Mouse (Mus musculus) liver, embryonic 11.5 days (tissue): ENCODE results near the gene Prox2. TPM values are rescaled to one million over a fixed set of nuclear protein-coding genes. Genes with fewer than 3 reads are reported as not detected.

Experiments
- ATAC-seq: fragments of 200-750 bp; cut with Nextera tagmentation; replicated peaks from 2 replicates; pipeline ENCODE4 v1.8.0; 2017; ENCODE audit warnings: moderate number of reproducible peaks, mild to moderate bottlenecking, moderate TSS enrichment, moderate library complexity; ENCODE audit not compliant: low FRiP score
- DNase-seq: peaks from one replicate; pipeline ENCODE4 v3.0.0-alpha.2; 2017; ENCODE audit warnings: low spot score
- H3K27ac ChIP-seq: fragments of 300-500 bp; sonication (generic); 2 replicates; pipeline ENCODE4 v1.5.1; 2014; ENCODE audit warnings: mild to moderate bottlenecking, low read depth, low read length, control low read depth
- H3K27me3 ChIP-seq: fragments of 300-500 bp; sonication (generic); replicated peaks from 2 replicates; pipeline ENCODE4 v1.6.1; 2014; ENCODE audit warnings: low read length, mixed read lengths; ENCODE audit not compliant: control insufficient read depth, insufficient read depth
- H3K36me3 ChIP-seq: fragments of 300-500 bp; sonication (generic); 2 replicates; pipeline ENCODE4 v1.6.1; 2014; ENCODE audit warnings: mild to moderate bottlenecking, low read length, moderate library complexity, mixed read lengths; ENCODE audit not compliant: control insufficient read depth, insufficient read depth
- H3K4me1 ChIP-seq: fragments of 300-500 bp; sonication (generic); replicated peaks from 2 replicates; pipeline ENCODE4 v1.6.1; 2014; ENCODE audit warnings: low read length, mixed read lengths; ENCODE audit not compliant: control insufficient read depth, insufficient read depth
- H3K4me2 ChIP-seq: fragments of 300-500 bp; sonication (generic); 2 replicates; pipeline ENCODE4 v1.6.1; 2014; ENCODE audit warnings: mild to moderate bottlenecking, control low read depth, moderate library complexity
- H3K4me3 ChIP-seq: fragments of 300-500 bp; sonication (generic); 2 replicates; pipeline ENCODE4 v1.5.1; 2014; ENCODE audit warnings: low read depth, low read length, control low read depth
- H3K9ac ChIP-seq: fragments of 300-500 bp; sonication (generic); 2 replicates; pipeline ENCODE4 v1.6.1; 2014; ENCODE audit warnings: low read depth, low read length, control low read depth
- H3K9me3 ChIP-seq: fragments of 300-500 bp; sonication (generic); 2 replicates; pipeline ENCODE4 v1.6.1; 2016; ENCODE audit warnings: low read length, inconsistent platforms, mixed read lengths; ENCODE audit not compliant: control insufficient read depth
- WGBS: fragments of 180-500 bp; shearing (Covaris S2); extraction: QIAGEN DNeasy Blood & Tissue Kit; methylation state at CpG from one replicate; pipeline ENCODE4 v1.1.7; 2014; 5-methylcytosine and 5-hydroxymethylcytosine counted together
- polyA plus RNA-seq: library from polyadenylated mRNA; unstranded; fragments of >200 nt; fragmentation: Nextera tagmentation; extraction: Ambion mirVana; gene quantifications from 2 replicates; pipeline ENCODE4 v1.2.1, GENCODE M21; 2014

Prox2 gene
- polyA plus RNA-seq, 1 experiment from 2014 or later = 4.3 TPM

DNA sequence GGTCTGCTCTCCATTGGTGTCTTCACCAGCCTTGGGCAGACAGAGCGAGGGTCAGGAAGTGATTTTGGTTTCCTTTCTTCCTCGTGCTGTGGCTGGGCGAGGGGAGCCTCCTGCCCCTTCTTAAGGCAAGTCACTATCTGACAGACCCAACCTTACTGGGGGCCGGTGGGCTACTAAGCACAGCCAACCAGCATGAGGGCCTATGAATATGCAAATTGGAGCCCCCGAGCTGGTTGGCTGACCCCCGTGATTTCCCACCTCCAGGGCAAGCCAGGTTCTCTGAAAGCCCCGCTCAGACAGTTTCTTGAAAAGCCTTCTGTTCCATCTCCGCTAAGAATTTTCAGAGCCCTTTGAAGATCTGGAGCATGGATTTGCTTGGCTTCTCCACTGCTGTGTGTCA lies 4.3 kb downstream of the Prox2 start:
- H3K4me1 ChIP-seq = peaks cover 16% of the 10 kb centered on the region
- H3K4me2 ChIP-seq = peak overlapping the region; percentile 53
- no peaks in the 10 kb centered on the region for H3K36me3 ChIP-seq
- 3% methylated on average over 8 of the region's 8 CpGs for WGBS
- DNase-seq (no peak), ATAC-seq (no peak)
- no peak overlapping the region for H3K9ac ChIP-seq
- no peaks in the 10 kb centered on the region for H3K9me3 ChIP-seq
- H3K27me3 ChIP-seq = no peaks in the 10 kb centered on the region
- H3K4me3 ChIP-seq = no peak overlapping the region
- H3K27ac ChIP-seq = no peak overlapping the region

DNA sequence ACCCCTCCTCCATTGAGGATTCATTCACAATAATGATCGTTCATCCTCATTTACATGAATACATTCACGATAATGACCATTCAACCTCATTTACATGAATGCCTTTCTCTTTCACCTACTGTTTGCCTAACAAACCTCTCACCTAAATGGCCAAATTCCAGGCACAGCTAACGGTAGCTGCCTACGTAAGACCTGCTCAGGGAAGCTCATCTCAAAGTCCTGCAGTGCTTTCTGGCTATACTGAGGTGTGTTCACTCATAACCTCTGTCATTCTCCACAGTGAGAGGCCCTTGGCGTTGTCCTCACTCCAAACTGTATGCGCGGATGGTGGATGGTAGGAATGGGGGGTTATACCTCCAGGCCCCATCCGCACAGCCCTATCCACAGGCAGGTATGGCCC lies 5.8 kb downstream of the Prox2 start:
- Histone ChIP-seq H3K27me3 (no peaks in the 10 kb centered on the region), H3K36me3 (no peaks in the 10 kb centered on the region), H3K4me2 (no peak overlapping the region), H3K4me3 (no peak overlapping the region), H3K27ac (no peak overlapping the region), H3K4me1 (peaks cover 14% of the 10 kb centered on the region), H3K9me3 (no peaks in the 10 kb centered on the region), H3K9ac (no peak overlapping the region)
- WGBS = 83% methylated on average over 8 of the region's 8 CpGs
- ATAC-seq (no peak), DNase-seq (no peak)

DNA sequence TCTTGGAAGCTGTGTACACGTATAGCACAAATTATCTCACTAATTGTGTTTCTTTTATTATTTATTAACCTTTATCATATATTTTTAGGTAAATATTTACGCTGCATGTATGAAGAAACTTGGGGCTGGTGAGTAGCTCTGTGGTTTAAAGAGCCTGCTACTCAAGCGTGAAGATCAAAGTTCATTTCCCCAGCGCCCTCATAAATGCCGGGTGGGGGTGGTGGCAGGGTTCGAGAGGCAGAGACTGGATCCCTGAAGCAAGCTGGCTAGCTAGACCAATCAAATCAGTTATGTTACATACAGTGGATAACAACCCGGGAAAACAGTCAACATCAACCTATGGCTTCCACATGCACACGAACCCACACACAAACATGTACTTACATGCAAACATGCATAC lies 7.5 kb downstream of the Prox2 start:
- H3K9ac ChIP-seq = no peak overlapping the region
- 0 out of 2 replicates have a peak, but pooled peaks cover 6% of the 10 kb centered on the region for H3K4me1 ChIP-seq
- DNase-seq (no peak), ATAC-seq (no peak)
- no peaks in the 10 kb centered on the region for H3K36me3 ChIP-seq
- H3K4me2 ChIP-seq = no peak overlapping the region
- no peaks in the 10 kb centered on the region for H3K9me3 ChIP-seq
- WGBS = 77% methylated on average over 8 of the region's 8 CpGs
- H3K4me3 ChIP-seq = no peak overlapping the region
- no peak overlapping the region for H3K27ac ChIP-seq
- no peaks in the 10 kb centered on the region for H3K27me3 ChIP-seq

DNA sequence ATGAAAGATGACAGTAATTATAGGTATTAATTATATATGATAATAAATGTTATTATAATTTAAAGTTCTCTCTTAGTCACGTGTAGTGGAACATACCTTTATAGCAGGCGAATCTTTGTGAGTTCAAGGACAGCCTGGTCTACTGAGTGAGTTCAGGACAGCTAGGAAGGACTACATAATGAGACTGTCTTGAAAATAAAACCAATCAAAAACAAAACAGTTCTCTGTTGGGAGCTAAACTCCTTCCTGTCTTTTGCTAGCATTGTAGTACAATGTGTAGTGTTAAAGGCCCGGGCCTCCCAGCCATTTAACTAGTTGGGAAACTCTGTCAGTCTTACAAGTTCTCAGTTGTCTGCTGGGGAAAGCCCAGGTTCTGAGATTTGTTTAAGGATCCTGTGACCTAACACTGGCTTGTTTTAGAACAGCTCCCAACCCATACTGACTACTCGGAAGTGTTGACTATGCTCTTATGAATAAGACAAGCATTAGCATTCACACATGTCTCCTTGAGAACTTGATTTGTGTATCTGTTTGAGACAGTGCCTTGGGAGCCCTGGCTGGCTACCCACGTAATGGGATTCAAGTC lies 8.9 kb downstream of the Prox2 start:
- H3K4me3 ChIP-seq = no peak overlapping the region
- H3K27me3 ChIP-seq = no peaks in the 10 kb centered on the region
- no peaks in the 10 kb centered on the region for H3K9me3 ChIP-seq
- DNase-seq (no peak), ATAC-seq (no peak)
- no peaks in the 10 kb centered on the region for H3K36me3 ChIP-seq
- H3K27ac ChIP-seq = no peak overlapping the region
- 83% methylated on average over 5 of the region's 5 CpGs for WGBS
- no peak overlapping the region for H3K9ac ChIP-seq
- no peak overlapping the region for H3K4me2 ChIP-seq
- 0 out of 2 replicates have a peak, but pooled peaks cover 5% of the 10 kb centered on the region for H3K4me1 ChIP-seq

DNA sequence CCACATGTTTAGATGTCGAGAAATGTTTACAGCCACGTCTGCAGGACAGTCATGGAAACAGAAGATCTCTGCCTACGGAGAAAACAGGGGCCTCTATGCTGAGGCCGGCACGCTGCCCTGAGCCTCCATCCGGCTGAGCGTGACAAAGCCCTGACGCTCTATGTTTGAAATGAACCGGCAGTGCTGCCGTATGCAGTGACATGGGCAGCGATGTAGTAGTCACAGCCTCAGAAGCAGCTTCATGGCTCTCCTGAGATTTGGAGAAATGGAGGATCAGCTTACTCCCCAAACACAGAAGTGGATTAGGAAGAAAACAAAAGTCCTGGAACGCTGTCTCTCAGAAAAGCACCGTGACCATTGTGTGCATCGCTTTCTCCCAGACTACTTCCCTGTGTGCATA lies 9.6 kb downstream of the Prox2 start:
- ATAC-seq (no peak), DNase-seq (no peak)
- H3K4me2 ChIP-seq = no peak overlapping the region
- no peaks in the 10 kb centered on the region for H3K4me1 ChIP-seq
- H3K4me3 ChIP-seq = no peak overlapping the region
- WGBS = 79% methylated on average over 14 of the region's 14 CpGs
- no peaks in the 10 kb centered on the region for H3K27me3 ChIP-seq
- no peaks in the 10 kb centered on the region for H3K36me3 ChIP-seq
- H3K27ac ChIP-seq = no peak overlapping the region
- no peaks in the 10 kb centered on the region for H3K9me3 ChIP-seq
- H3K9ac ChIP-seq = no peak overlapping the region

DNA sequence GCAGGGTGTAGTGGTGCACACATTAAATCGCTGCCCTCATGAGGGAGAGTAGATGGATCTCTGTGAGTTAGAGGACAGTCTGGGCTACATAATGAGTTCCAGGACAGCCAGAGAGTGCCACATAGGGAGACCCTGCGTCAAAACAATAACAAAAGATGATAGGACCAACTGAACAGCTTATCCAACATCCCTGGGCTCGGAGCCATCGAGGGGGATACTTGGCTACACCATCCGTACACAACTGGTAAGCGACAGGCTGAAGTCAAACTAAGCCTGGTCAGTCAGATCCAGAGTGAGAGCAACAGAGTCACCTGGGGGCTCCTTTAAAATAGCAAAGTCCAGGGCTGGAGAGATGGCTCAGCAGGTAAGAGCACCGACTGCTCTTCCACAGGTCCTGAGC lies 14.7 kb downstream of the Prox2 start:
- DNase-seq (no peak), ATAC-seq (no peak)
- no peak overlapping the region for H3K9ac ChIP-seq
- H3K36me3 ChIP-seq = no peaks in the 10 kb centered on the region
- no peak overlapping the region for H3K4me2 ChIP-seq
- no peaks in the 10 kb centered on the region for H3K9me3 ChIP-seq
- no peak overlapping the region for H3K27ac ChIP-seq
- peaks cover 10% of the 10 kb centered on the region; the same call in 1 of the 2 replicates for H3K4me1 ChIP-seq
- WGBS = 86% methylated on average over 7 of the region's 7 CpGs
- H3K4me3 ChIP-seq = no peak overlapping the region
- H3K27me3 ChIP-seq = no peaks in the 10 kb centered on the region

DNA sequence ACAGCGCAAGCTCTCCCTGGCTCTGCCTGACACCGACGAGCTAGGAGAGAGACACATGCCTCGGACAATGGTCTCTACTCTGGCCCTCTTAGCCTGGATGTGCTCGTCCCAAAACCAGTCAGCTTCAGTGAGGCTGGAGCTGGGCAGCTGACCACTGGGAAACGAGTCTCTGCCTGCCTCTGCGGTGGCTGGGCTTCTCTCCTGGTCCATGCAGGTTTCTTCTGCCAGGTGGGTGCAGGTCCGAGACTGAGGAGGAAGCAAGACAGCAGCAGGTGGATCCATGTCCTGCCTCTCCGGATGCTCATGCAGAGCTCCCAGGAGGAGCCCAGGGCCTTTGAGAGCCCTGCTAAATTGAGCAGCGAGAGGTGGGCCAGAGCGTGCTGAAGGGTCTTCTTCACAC lies 15.4 kb downstream of the Prox2 start:
- no peak overlapping the region for H3K9ac ChIP-seq
- no peak overlapping the region for H3K4me2 ChIP-seq
- WGBS = 80% methylated on average over 11 of the region's 11 CpGs
- H3K9me3 ChIP-seq = no peaks in the 10 kb centered on the region
- DNase-seq (no peak), ATAC-seq (no peak)
- H3K27ac ChIP-seq = no peak overlapping the region
- H3K27me3 ChIP-seq = no peaks in the 10 kb centered on the region
- H3K36me3 ChIP-seq = no peaks in the 10 kb centered on the region
- peaks cover 11% of the 10 kb centered on the region for H3K4me1 ChIP-seq
- no peak overlapping the region for H3K4me3 ChIP-seq

DNA sequence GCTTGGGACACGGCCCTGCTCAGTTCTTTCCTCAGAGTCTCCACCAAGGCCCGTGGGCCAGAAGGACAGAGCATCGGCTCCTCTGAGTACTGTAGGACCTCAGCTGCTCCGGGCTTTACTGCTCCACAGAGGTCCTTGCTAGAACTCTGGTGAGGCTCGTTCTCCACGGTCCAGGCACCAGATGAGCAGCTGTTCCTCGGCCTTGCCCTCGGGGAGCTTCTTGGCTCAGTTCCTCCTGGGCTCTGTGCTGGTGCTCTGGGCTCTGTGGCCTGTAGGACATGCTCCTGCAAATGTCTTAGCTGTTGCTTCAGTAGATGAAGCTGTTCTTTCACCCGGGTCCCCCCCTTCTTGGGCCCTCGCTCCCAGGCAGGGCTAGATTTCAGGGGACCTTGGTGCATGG lies 15.9 kb downstream of the Prox2 start:
- no peak overlapping the region for H3K27ac ChIP-seq
- WGBS = 85% methylated on average over 10 of the region's 10 CpGs
- no peak for ATAC-seq
- no peaks in the 10 kb centered on the region for H3K36me3 ChIP-seq
- H3K4me2 ChIP-seq = no peak overlapping the region
- H3K4me1 ChIP-seq = peaks cover 11% of the 10 kb centered on the region
- DNase-seq = no peak
- H3K9me3 ChIP-seq = no peaks in the 10 kb centered on the region
- no peak overlapping the region for H3K4me3 ChIP-seq
- H3K27me3 ChIP-seq = no peaks in the 10 kb centered on the region
- no peak overlapping the region for H3K9ac ChIP-seq

DNA sequence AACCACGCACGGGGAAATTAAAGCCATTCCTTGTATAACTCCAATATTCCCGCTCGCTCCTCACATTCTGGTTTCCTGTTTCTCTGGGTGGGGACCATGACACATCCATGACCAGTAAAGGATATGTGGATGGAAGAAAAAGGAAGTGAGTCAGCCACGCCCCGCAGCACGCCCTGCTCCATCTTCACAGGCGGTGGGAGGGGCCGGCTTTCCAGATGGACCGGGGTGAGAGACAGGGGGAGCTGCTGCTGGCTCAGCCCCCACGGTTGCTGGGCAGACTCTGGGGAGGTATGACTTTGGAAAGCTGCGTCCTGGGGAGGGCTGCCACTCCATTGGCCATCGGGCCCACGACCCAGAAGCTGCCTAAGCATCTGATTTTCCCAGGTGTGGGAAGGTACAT lies 16.5 kb downstream of the Prox2 start:
- H3K27ac ChIP-seq = no peak overlapping the region
- no peak for ATAC-seq
- H3K36me3 ChIP-seq = peaks cover 3% of the 10 kb centered on the region; the same call in 1 of the 2 replicates
- H3K4me2 ChIP-seq = no peak overlapping the region
- peaks cover 11% of the 10 kb centered on the region for H3K4me1 ChIP-seq
- H3K4me3 ChIP-seq = no peak overlapping the region
- no peak overlapping the region for H3K9ac ChIP-seq
- no peaks in the 10 kb centered on the region for H3K9me3 ChIP-seq
- 25% methylated on average over 14 of the region's 14 CpGs for WGBS
- no peak for DNase-seq
- H3K27me3 ChIP-seq = no peaks in the 10 kb centered on the region
